Mouse (Mus musculus): ENCODE results near the gene Atxn2l.

Atxn2l gene

GRCm38 (mm10) chr7:126460623-126461399 is 42.4 kb downstream of the Atxn2l start:
- DNase-seq: no peak

DNA sequence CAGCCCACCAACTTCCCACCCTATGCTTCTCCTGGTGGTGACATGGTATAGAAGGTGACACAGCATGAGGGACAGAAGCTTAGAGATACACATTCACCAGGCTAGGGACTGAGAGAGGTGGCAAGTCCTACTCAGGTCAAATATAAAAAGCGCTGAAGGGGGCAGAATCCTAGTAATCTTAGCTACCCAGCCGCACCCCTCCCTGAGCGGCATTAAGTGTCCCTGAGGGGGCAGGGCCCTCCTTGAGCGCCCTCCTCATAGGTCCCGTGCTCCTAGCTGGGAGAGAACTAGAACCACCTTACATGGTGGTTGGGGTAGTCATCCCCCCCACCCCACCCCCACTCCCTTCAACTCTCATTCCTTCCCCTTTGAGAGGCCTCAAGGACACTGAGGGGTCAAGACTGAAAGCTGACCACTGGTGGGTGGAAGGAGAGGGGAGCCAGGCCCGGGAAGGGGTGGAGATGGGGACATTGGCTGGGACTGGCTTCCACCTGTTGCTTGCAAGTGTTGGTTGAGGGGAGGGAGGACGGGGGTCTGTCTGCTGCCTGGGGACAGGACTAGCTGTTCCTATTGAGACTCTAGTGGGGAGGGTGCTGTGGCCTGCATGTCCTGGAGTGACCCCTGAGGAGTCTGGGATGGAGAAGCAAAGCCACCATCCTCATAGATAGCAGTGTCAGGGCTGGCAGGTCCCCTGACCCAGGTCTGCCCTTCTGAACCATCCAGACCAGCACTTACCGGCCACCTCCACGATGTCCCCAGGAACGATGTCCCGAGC is 44.2 kb downstream of the Atxn2l start:
- DNase-seq: no peak

DNA sequence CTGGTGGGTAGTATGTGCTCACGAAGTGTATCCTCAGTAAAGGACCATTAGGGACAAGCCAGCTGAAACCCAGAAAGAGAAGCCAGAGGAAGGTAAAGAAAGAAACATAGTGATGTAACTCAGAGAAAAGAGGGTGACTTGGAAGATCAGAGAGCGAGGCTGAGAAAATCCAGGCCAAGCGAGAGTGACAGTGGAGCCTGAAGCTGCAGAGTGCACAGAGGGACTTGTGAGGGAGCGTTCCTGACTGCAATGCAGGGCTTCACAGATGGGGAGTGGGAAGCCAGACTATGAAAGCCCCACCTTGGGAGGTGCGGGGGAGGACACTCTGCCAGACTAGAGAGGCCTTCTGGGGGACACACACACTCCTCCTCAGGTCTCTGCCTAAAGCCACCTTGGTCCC is 45.0 kb downstream of the Atxn2l start:
- DNase-seq: no peak

- DNase-seq: no peak
Observed at GRCm38 (mm10) chr7:126456382-126457266, 46.6 kb downstream of the Atxn2l start.

DNA sequence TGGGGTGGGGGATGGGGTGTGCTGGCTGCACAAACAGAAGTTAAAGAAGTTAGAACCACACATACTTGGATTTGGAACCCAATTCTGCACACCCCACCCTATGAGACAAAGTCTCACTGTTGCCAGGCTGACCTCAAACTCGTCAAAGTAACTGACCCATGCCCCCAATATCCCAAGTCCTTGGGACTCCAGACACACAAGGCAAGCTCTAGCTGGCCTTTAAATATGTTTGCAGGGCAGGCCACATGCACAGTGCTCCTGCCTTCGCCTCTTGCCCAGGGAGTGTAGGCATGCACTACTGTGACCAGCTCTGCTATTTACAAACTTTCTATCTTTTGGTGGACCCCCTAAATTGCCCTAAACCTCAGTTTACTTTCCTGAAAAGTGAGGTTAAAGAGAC is 48.0 kb downstream of the Atxn2l start:
- DNase-seq: no peak

DNA sequence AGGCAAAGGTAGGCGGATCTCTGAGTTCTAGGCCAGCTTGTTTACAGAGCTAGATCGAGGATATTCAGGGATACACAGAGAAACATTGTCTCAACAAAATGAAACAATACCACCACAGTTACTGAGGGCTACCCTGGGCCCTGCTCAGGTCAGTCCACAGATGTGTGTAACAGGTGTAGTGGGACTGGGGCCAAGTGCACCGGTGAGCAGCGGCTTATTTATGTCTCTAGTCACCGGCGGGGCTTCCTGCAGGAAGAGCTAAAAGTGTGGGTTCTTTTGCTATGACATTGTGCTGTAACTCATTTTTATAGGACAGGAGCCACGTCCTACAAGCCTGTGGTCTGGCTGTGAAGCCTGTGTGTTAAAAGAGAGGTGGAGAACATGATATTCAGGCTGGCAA is 49.4 kb downstream of the Atxn2l start:
- DNase-seq: no peak

- no peak for DNase-seq
Observed at GRCm38 (mm10) chr7:126452244-126452643, 51.0 kb downstream of the Atxn2l start.

GRCm38 (mm10) chr7:126450641-126451040 is 52.6 kb downstream of the Atxn2l start:
- no peak for DNase-seq

- DNase-seq: no peak
Observed at GRCm38 (mm10) chr7:126449991-126450390, 53.2 kb downstream of the Atxn2l start.

DNA sequence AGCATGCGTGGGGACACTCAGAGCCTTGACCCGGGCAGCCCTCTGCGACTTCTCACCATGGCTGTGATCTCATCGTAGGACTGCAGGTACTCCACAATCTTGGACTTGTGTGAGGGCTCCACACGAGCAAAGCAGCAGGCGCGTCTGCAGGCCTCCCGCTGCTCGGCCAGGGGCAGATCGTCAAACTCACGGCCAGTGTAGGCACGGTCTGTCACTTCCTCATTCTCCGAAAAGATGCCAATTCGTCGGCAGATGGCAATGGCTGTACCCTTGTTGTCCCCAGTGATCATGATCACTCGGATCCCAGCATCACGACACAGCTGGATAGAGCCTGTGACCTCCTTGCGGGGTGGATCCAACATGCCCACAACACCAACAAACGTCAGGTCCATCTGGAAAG is 54.8 kb downstream of the Atxn2l start:
- no peak for DNase-seq

- DNase-seq: no peak
Observed at GRCm38 (mm10) chr7:126446217-126446616, 57.0 kb downstream of the Atxn2l start.

- no peak for DNase-seq
Observed at GRCm38 (mm10) chr7:126445104-126445815, 58.0 kb downstream of the Atxn2l start.

DNA sequence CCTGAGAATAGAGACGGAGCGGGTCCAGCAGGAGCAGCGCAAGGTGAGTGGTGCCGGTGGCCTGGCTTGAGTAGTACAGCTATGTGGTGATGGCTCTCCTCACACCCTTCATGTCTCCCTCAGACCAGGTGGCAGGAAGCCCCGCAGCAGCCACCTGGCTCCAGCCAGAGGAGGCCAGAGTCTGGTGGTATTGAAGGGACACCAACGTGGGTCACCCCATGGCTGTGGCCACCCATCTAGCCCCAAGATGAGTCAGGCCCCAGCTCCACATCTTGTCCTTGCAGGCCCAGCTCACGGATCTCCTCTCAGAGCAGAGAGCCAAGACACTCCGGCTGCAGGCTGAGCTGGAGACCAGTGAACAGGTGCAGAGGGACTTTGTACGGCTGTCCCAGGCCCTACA is 58.7 kb downstream of the Atxn2l start:
- no peak for DNase-seq

DNA sequence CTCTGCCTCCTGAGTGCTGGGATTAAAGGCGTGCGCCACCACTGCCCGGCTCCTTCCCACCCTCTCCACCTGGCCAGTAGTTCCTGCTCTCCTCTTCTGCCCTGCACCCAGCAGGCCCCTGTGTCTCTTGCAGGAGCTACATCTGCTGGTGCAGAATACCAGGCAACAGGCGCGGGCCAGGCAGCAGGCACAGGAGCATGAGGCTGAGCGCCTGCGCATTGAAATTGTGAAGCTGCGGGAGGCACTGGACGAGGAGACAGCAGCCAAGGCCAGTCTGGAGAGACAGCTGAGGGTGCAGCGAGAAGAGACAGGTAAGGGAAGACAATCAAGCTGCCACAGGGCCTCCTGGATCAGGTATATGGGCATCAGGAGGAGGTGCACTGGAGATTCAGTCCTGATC is 59.2 kb downstream of the Atxn2l start:
- no peak for DNase-seq
